Mouse (Mus musculus) midbrain, embryonic 15.5 days (tissue): Measurements from ENCODE around the gene Ctdnep1. TPM values are rescaled to one million over a fixed set of nuclear protein-coding genes. Genes with fewer than 3 reads are reported as not detected.

Experiments used
- ATAC-seq: fragments of 200-750 bp; cut with Nextera tagmentation; replicated peaks from 2 replicates; pipeline ENCODE4 v1.8.0; 2017; ENCODE audit warnings: moderate TSS enrichment
- H3K27ac ChIP-seq: fragments of 300-500 bp; sonication (generic); 2 replicates; pipeline ENCODE4 v1.5.1; 2015; ENCODE audit warnings: mild to moderate bottlenecking, inconsistent platforms
- H3K27me3 ChIP-seq: fragments of 300-500 bp; sonication (generic); replicated peaks from 2 replicates; pipeline ENCODE4 v1.6.1; 2015; ENCODE audit warnings: inconsistent platforms
- H3K36me3 ChIP-seq: fragments of 300-500 bp; sonication (generic); replicated peaks from 2 replicates; pipeline ENCODE4 v1.6.1; 2015; ENCODE audit warnings: inconsistent platforms
- H3K4me1 ChIP-seq: fragments of 300-500 bp; sonication (generic); 2 replicates; pipeline ENCODE4 v1.6.1; 2015; ENCODE audit warnings: inconsistent platforms
- H3K4me2 ChIP-seq: fragments of 300-500 bp; sonication (generic); 2 replicates; pipeline ENCODE4 v1.6.1; 2015; ENCODE audit warnings: inconsistent platforms, mild to moderate bottlenecking, moderate library complexity
- H3K4me3 ChIP-seq: fragments of 300-500 bp; sonication (generic); 2 replicates; pipeline ENCODE4 v1.5.1; 2015; ENCODE audit warnings: mild to moderate bottlenecking, inconsistent platforms
- H3K9ac ChIP-seq: fragments of 300-500 bp; sonication (generic); 2 replicates; pipeline ENCODE4 v1.6.1; 2015; ENCODE audit warnings: mild to moderate bottlenecking, inconsistent platforms
- H3K9me3 ChIP-seq: fragments of 300-500 bp; sonication (generic); 2 replicates; pipeline ENCODE4 v1.6.1; 2016; ENCODE audit warnings: inconsistent platforms
- WGBS: fragments of 180-500 bp; shearing (Covaris S2); methylation state at CpG from one replicate; pipeline ENCODE4 v1.1.7; 2015; ENCODE audit warnings: mixed read lengths; 5-methylcytosine and 5-hydroxymethylcytosine counted together
- polyA plus RNA-seq: library from polyadenylated mRNA; unstranded; fragments of >200 nt; fragmentation: Nextera tagmentation; extraction: Ambion mirVana; gene quantifications from 2 replicates; pipeline ENCODE4 v1.2.1, GENCODE M21; 2015

Gene Ctdnep1
- polyA plus RNA-seq, 1 experiment from 2014 or later, result 22.5 TPM

DNA sequence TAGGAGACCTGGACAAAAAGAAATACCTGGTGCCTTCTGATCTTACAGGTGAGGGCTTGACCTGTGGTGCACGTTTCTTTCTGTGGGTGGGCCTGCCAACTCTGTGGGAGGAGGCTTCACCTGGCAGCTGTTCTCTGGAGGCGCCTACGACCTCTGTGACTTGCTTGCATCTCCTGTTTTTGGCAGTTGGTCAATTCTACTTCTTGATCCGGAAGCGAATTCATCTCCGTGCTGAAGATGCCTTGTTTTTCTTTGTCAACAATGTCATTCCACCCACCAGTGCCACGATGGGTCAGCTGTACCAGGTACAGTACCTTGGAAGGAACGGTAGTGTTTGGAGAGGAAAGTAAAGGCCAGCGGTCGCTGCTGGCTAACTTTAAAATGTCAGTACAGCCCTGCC lies 11.4 kb downstream of the Ctdnep1 start:
- Histone ChIP-seq H3K9ac (peak overlapping the region; percentile 90), H3K4me2 (peak overlapping the region; percentile 72), H3K4me3 (peak overlapping the region; percentile 89), H3K27ac (peak overlapping the region; percentile 4; the same call in 1 of the 2 replicates), H3K9me3 (no peaks in the 10 kb centered on the region), H3K36me3 (peaks cover 18% of the 10 kb centered on the region; the same call in 1 of the 2 replicates), H3K27me3 (no peaks in the 10 kb centered on the region), H3K4me1 (peaks cover 34% of the 10 kb centered on the region)
- WGBS, result 87% methylated on average over 10 of the region's 10 CpGs
- ATAC-seq, result no peak

DNA sequence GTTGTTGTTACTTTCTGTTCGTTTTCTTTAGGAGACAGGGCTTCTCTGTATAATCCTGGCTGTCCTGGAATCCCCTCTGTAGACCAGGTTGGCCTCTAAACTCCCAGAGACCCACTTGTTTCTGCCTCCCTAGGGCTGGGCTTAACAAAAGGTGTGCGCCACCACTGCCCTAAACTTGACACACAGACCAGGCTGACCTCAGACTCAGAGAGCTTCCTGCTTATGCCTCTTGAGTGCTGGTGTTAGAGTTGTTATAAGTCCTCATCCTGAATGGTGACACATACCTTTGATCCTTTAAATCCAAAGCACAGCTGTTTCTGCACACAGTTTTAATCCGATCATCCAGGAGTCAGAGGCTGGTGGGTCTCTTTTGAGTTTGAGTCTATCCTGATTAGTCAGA lies 12.0 kb downstream of the Ctdnep1 start:
- 85% methylated on average over 3 of the region's 3 CpGs for WGBS
- H3K27ac ChIP-seq, result no peak overlapping the region
- 0 out of 2 replicates have a peak overlapping the region, but pooled peaks have one; percentile 89 for H3K4me3 ChIP-seq
- peaks cover 14% of the 10 kb centered on the region; the same call in 1 of the 2 replicates for H3K36me3 ChIP-seq
- H3K9ac ChIP-seq, result peak overlapping the region; percentile 90; the same call in 1 of the 2 replicates
- no peaks in the 10 kb centered on the region for H3K27me3 ChIP-seq
- ATAC-seq, result no peak
- H3K4me2 ChIP-seq, result peak overlapping the region; percentile 72
- peaks cover 39% of the 10 kb centered on the region for H3K4me1 ChIP-seq
- H3K9me3 ChIP-seq, result no peaks in the 10 kb centered on the region

DNA sequence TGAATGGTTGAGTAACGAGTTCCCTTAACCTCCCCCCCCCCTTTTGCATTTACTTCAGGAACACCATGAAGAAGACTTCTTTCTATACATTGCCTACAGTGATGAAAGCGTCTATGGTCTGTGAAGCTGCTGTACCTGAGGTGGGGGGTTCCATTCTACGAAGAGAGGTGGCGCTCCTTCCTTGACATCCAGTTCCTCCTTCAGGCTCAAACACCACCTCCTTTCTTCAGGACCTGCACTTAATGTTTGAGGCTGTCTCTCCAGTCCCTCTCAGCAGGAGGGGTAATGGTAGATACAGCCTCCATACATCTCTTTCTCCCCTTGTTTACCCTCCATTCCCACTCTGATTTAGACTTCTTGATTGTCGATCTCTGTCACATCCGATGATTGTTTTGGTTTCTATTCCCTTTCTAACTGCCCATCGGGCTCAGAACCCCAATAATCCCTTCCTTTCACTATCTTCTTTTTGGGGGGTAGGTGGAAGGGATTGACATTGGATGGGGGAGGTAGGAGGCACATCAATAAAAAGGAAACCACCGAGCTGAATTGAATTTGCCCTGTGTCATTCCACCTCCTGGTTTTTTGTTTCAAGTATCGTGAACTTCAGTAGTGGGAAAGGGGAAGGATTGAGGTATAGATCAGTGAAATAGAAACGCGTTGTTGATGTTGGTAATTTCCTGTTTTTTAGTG lies 13.6 kb downstream of the Ctdnep1 start:
- 0 out of 2 replicates have a peak overlapping the region, but pooled peaks have one; percentile 30 for H3K27ac ChIP-seq
- H3K9ac ChIP-seq, result no peak overlapping the region
- WGBS, result 88% methylated on average over 11 of the region's 11 CpGs
- peaks cover 49% of the 10 kb centered on the region for H3K4me1 ChIP-seq
- no peak overlapping the region for H3K4me3 ChIP-seq
- no peak for ATAC-seq
- peaks cover 14% of the 10 kb centered on the region for H3K36me3 ChIP-seq
- 0 out of 2 replicates have a peak overlapping the region, but pooled peaks have one; percentile 77 for H3K4me2 ChIP-seq
- no peaks in the 10 kb centered on the region for H3K27me3 ChIP-seq
- no peaks in the 10 kb centered on the region for H3K9me3 ChIP-seq

DNA sequence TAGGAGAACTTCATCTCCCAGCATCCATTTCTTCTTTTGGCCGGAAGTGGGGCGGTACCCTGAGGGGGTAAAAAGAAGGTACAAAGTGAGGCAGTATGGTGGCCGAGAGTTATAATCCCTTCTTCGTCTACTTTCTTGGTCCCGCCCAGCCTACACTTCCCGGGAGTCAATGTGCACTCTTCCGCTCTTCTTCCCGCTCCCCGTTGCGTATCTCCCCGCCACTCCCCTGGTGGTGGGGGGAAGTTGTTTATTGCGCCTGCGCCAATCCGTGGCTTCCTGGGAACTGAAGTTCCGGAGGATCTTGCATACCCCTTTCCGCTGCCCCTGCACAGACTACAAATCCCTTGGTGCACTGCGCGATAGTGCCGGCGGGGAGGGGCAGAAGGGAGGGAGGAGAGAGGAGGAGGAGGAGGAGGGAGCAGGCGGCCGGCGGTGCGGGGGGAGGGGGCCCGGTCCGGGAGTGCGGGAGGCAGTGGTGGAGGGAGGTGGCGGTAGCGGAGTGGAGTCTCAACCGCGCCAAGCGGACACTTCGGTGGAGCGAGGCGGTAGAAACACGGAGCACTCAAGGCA lies 14.5 kb downstream of the Ctdnep1 start, which contains the start of gene Phf23:
Phf23 (plus strand) TSS at position 387 of the 570 bp plus-strand sequence.
- Histone ChIP-seq H3K4me1 (peaks cover 49% of the 10 kb centered on the region), H3K27me3 (no peaks in the 10 kb centered on the region)
- WGBS, result under 1% methylated on average over 36 of the region's 36 CpGs

DNA sequence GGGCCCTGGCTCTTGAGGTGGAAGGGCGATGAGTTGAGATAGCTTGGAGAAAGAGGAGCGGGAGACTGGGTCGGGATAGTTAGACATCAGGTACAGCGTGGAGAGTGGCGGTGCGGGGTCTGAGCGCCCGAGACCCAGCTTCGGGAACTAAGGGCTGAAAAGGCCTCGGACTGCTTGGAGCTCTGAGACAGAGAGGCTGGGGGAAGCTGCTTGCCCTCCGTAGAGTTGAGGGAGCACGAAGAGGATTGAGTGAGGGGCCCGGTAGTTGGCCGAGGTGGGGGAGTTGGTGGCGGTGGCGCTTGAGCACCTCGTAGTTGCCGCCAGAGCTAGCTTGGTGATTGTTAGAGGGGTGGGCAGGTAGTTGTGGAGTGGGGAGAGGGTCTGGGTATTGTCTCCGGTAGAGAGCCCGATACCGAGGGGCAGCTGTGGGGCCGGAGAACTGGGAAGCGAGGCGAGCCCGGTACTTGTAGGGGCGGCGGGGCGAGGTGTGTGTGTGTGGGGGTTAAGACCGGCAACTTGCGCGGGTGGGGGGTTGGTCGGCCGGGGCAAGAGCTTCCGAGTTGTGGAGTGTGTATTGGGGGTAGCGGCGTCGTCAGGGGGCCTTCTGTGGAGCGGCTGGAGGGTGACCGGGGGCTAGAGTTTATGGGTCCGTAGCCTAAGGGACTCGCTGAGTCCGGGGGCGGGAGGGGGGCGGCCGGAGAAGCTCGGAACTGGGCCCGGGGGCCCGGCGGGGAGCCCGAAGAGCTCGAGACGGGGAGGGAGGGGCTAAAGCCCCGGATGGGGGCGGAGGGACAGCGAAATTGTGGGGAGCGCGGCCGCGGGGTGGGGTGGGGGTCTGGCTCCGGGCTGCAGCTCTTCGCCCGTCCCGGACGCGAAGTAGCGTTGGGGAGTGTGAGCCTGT lies 15.5 kb downstream of the Ctdnep1 start:
- Histone ChIP-seq H3K4me1 (peaks cover 52% of the 10 kb centered on the region), H3K36me3 (peaks cover 9% of the 10 kb centered on the region), H3K9me3 (no peaks in the 10 kb centered on the region), H3K9ac (peak overlapping the region; percentile 87), H3K4me2 (peak overlapping the region; percentile 77), H3K4me3 (peak overlapping the region; percentile 90), H3K27ac (peak overlapping the region; percentile 92), H3K27me3 (no peaks in the 10 kb centered on the region)
- no peak for ATAC-seq
- under 1% methylated on average over 66 of the region's 66 CpGs for WGBS

More for the DNA sequence above, 14.5 kb downstream of the Ctdnep1 start, which contains the start of gene Phf23:
- ATAC-seq, result peak; percentile 87
- Histone ChIP-seq H3K9me3 (no peaks in the 10 kb centered on the region), H3K4me3 (peak within 1 kb of the TSS; percentile 90), H3K27ac (peak within 1 kb of the TSS; percentile 92), H3K9ac (peak within 1 kb of the TSS; percentile 87), H3K4me2 (peak within 1 kb of the TSS; percentile 77), H3K36me3 (peaks cover 9% of the 10 kb centered on the region)

DNA sequence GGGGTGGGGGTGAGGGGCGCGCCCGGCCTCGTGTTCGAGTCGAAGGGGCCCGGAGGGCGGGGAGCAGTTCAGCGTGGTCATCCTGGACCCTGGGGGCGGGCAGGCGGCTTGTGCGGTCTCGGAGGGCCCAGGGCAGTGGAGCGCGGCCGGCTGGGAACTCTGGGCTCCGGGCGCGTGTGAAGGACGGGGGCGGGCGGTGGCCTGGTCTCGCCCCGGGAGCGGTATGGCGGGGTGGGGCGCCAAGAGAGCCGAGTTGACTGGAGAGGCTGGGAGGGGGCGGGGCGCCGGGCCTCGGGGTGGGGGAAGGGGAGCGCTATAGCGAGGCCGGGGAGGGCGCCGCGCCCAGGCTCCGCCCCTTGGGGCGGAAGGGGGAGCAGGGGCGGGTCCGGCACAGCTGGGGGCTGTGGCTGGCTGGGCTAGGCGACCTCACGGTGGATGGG lies 16.1 kb downstream of the Ctdnep1 start:
- peak overlapping the region; percentile 92 for H3K27ac ChIP-seq
- H3K36me3 ChIP-seq, result peaks cover 9% of the 10 kb centered on the region
- H3K4me1 ChIP-seq, result peaks cover 57% of the 10 kb centered on the region
- WGBS, result under 1% methylated on average over 39 of the region's 44 CpGs
- H3K27me3 ChIP-seq, result no peaks in the 10 kb centered on the region
- peak overlapping the region; percentile 90 for H3K4me3 ChIP-seq
- peak overlapping the region; percentile 87 for H3K9ac ChIP-seq
- peak overlapping the region; percentile 77 for H3K4me2 ChIP-seq
- ATAC-seq, result 0 out of 2 replicates have a peak, but pooled peaks have one; percentile 2
- H3K9me3 ChIP-seq, result no peaks in the 10 kb centered on the region

DNA sequence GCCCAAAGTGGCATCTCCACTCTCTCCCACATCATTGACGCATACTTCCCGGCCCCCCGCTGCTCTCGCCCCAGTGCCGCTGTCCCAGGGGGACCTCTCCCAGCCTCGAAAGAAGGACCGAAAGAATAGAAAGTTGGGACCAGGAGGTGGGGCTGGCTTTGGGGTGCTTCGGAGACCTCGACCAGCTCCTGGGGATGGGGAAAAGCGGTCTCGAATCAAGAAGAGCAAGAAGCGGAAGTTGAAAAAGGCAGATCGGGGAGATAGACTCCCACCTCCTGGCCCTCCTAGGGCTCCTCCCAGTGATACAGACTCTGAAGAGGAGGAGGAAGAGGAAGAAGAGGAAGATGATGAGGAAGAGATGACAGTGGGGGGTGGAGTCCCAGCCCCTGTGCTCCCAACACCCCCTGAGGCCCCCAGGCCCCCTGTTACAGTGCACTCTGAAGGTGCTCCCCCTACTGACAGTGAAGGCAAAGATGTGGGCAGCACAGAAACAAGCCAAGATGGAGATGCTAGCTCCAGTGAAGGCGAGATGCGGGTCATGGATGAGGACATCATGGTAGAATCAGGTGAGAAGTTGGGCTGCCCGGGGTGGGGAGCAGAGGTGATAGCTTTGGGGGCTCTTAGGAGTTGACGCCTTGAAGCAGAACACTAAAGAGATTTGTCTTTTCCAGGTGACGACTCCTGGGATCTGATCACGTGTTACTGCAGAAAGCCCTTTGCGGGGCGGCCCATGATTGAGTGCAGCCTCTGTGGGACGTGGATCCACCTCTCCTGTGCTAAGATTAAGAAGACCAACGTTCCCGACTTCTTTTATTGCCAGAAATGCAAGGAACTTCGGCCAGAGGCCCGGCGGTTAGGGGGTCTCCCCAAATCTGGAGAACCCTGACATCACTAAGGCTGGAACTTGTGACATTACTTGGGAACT lies 17.9 kb downstream of the Ctdnep1 start:
- 0 out of 2 replicates have a peak overlapping the region, but pooled peaks have one; percentile 90 for H3K4me3 ChIP-seq
- WGBS, result 92% methylated on average over 27 of the region's 27 CpGs

DNA sequence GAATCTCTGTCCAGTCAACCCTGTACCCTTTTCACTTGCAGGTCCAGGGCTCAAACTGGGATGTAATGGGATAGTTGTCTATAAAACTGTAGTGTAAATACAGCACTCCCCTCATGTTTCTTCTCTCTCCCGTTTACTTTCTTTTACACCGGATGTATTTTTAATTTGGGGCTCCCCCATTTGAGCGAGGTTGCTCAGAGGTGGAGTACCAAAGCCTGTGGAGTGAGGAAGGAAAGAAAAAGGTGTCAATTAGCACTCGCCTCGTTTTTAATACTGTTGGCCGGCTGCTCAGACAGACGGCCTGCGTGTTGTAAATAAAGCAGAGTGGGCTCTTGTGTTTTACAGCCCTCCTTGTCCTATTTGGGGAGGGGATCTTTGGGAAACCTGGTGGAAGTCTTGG lies 18.7 kb downstream of the Ctdnep1 start:
- ATAC-seq, result no peak
- 88% methylated on average over 8 of the region's 8 CpGs for WGBS

More for the DNA sequence above, 17.9 kb downstream of the Ctdnep1 start:
- no peak overlapping the region for H3K27ac ChIP-seq
- ATAC-seq, result no peak
- H3K36me3 ChIP-seq, result peaks cover 9% of the 10 kb centered on the region
- H3K4me2 ChIP-seq, result no peak overlapping the region
- no peak overlapping the region for H3K9ac ChIP-seq
- H3K9me3 ChIP-seq, result no peaks in the 10 kb centered on the region
- no peaks in the 10 kb centered on the region for H3K27me3 ChIP-seq
- H3K4me1 ChIP-seq, result peaks cover 63% of the 10 kb centered on the region

DNA sequence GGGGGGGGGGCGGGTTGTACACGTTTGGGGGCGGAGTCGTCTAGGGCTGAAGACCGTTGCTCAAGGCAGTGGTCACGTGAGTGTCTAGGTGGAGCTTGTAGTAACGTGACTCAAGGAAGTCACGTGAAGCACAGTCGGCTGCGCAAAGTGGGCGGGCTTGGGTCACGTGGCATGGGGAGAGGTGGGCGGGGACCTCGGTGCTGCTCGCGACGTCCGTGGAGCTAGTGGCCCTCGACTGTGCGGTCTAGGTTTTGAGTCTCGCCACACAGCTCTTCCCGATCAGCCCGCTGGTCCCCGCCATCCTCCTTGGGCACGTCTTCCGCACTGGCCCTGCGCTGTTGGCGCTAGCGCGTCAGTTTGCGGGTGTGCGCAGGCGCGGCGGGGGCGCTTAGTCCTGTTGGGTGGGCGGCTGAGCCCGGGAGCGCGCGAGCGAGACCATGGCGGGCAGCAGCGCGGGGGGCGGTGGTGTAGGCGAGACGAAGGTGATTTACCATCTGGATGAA lies 19.5 kb downstream of the Ctdnep1 start, which contains the start of gene Dvl2:
Dvl2 (plus strand) TSS at position 200 of the 503 bp plus-strand sequence.
- WGBS, result under 1% methylated on average over 48 of the region's 48 CpGs
- H3K27me3 ChIP-seq, result no peaks in the 10 kb centered on the region
- peak within 1 kb of the TSS; percentile 83 for H3K4me2 ChIP-seq
- peaks cover 56% of the 10 kb centered on the region for H3K4me1 ChIP-seq
- peak within 1 kb of the TSS; percentile 98 for H3K27ac ChIP-seq
- peaks cover 9% of the 10 kb centered on the region for H3K36me3 ChIP-seq
- peak; percentile 60 for ATAC-seq
- H3K4me3 ChIP-seq, result peak within 1 kb of the TSS; percentile 67
- H3K9me3 ChIP-seq, result no peaks in the 10 kb centered on the region
- H3K9ac ChIP-seq, result peak within 1 kb of the TSS; percentile 69

More for the DNA sequence above, 18.7 kb downstream of the Ctdnep1 start:
- Histone ChIP-seq H3K4me3 (peak overlapping the region; percentile 67), H3K9ac (no peak overlapping the region), H3K4me2 (peak overlapping the region; percentile 83; the same call in 1 of the 2 replicates), H3K36me3 (peaks cover 9% of the 10 kb centered on the region), H3K4me1 (peaks cover 62% of the 10 kb centered on the region), H3K27ac (peak overlapping the region; percentile 98), H3K9me3 (no peaks in the 10 kb centered on the region), H3K27me3 (no peaks in the 10 kb centered on the region)

DNA sequence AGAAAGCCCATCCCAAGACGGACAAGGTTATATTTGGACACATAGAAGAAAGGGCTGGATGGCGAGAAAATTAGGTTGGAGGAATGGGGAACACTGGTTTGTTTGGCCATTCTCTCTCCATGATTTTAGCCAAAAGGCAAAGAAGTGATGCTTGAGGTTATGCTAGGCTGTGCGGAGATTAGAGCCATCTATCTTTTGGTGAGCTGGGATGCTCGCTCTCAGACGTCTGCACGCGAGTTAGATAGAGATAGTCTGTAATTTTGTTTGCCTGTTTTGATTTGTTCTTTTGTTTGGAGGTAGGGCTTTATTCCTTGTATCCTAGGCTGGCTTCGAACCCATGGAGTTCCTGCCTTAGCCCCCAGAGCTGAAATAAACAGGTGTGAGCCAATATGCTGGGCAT lies 20.2 kb downstream of the Ctdnep1 start:
- 13% methylated on average over 8 of the region's 8 CpGs for WGBS
- Histone ChIP-seq H3K36me3 (peaks cover 11% of the 10 kb centered on the region), H3K4me1 (peaks cover 56% of the 10 kb centered on the region), H3K27me3 (no peaks in the 10 kb centered on the region), H3K27ac (peak overlapping the region; percentile 98), H3K9me3 (no peaks in the 10 kb centered on the region), H3K4me3 (peak overlapping the region; percentile 67), H3K9ac (peak overlapping the region; percentile 69), H3K4me2 (peak overlapping the region; percentile 83)
- ATAC-seq, result no peak

DNA sequence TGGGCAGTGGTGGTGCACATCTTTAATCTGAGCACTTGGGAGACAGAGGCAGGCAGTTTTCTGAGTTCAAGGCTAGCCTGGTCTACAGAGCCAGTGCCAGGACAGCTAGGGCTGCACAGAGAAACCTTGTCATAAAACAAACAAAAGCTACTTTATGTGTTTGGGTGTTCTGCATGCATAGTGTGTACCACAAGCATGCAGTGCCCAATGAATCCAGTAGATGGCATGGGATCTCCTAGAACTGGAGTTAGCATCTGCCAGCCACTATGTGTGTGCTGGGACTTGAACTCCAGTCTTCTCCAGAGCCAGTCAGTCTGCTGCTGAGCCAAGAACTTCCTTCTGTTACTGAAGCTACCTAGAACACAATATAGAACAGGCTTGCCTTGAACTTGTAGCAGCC lies 20.9 kb downstream of the Ctdnep1 start:
- Histone ChIP-seq H3K4me2 (peak overlapping the region; percentile 83), H3K4me3 (peak overlapping the region; percentile 67), H3K27ac (no peak overlapping the region), H3K4me1 (peaks cover 56% of the 10 kb centered on the region), H3K9me3 (no peaks in the 10 kb centered on the region), H3K36me3 (peaks cover 18% of the 10 kb centered on the region), H3K9ac (no peak overlapping the region), H3K27me3 (no peaks in the 10 kb centered on the region)
- ATAC-seq, result no peak
